In the genomic region with DNA sequence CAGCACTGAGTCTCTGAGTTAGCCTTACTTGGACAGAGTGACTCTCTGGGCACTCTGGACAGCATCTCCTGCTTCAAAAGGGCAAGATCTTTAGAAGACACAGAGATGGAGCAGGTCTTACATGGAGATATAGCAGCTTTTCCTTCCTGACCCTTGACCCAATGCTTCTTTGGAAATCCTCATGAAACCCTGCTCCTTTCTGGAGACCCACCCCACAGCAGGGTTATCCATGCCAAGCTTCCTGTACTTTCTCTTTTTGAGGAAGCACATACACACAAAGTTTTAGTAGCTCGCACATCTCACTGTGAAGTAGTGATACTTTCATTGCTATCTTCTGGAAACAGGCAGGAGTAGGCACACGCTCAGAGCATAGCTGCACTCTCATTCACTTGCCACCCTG, we compare ENCODE assay signal across 22 mouse cellular contexts. TPM values are rescaled to one million over a fixed set of nuclear protein-coding genes. Genes with fewer than 3 reads are reported as not detected.
DNase-seq lines count a peak whose midpoint lies in the region.
"Had no signal": no experiment of that assay in that cellular context is flagged by ENCODE, and none has a peak within 500 bp of the region (broad histone marks: within the 10 kb centered on the region; RNA-seq: fewer than 3 reads in every experiment).

No protein-coding gene starts in this region.

- peaks cover 10% of the 10 kb centered on the region for H3K4me1 ChIP-seq in heart, embryonic 10.5 days
- H3K4me1 ChIP-seq: embryonic facial prominence, embryonic 10.5 days; embryonic facial prominence, embryonic 12.5 days; forebrain, embryonic 13.5 days; forebrain, embryonic 15.5 days had no signal

- H3K4me3 ChIP-seq in heart, embryonic 10.5 days = no peak overlapping the region
- H3K4me3 ChIP-seq: embryonic facial prominence, embryonic 10.5 days; embryonic facial prominence, embryonic 12.5 days; forebrain, embryonic 13.5 days; forebrain, embryonic 15.5 days had no signal

- peak; percentile 14 to 46 for DNase-seq in adrenal gland, postnatal 36 days
- no peak for DNase-seq in adrenal gland, postnatal 14 days
- DNase-seq in heart, embryonic 10.5 days (ENCODE audit: low spot score) = peak; percentile 54
- DNase-seq in heart, postnatal 10 days = no peak
- DNase-seq in NIH3T3 (ENCODE audit: low read depth) = peak; percentile 47
- no peak for DNase-seq in neural tube, embryonic 10.5 days (ENCODE audit: extremely low spot score, low spot score)
- DNase-seq: adrenal gland, adult 8-10 months; adrenal gland, postnatal 25 days; cerebellum, adult 11-12 months; cerebellum, adult 2 months; cerebellum, adult 9-10 months; cerebellum, postnatal 10 days; cerebellum, postnatal 25 days; forebrain, postnatal 0 days had no signal

- no peaks in the 10 kb centered on the region for H3K9me3 ChIP-seq in heart, embryonic 10.5 days
- H3K9me3 ChIP-seq: embryonic facial prominence, embryonic 10.5 days; embryonic facial prominence, embryonic 12.5 days; forebrain, embryonic 13.5 days; forebrain, embryonic 15.5 days had no signal

- peaks cover 27% of the 10 kb centered on the region; the same call in 1 of the 2 replicates for H3K36me3 ChIP-seq in heart, embryonic 10.5 days

- H3K27me3 ChIP-seq in heart, embryonic 10.5 days (ENCODE audit: insufficient read depth, poor library complexity, severe bottlenecking) = no peaks in the 10 kb centered on the region
- H3K27me3 ChIP-seq: embryonic facial prominence, embryonic 12.5 days; forebrain, embryonic 13.5 days; forebrain, embryonic 15.5 days; Patski had no signal

- no peak overlapping the region for H3K27ac ChIP-seq in heart, embryonic 10.5 days
- H3K27ac ChIP-seq: embryonic facial prominence, embryonic 10.5 days; embryonic facial prominence, embryonic 12.5 days; forebrain, embryonic 13.5 days; forebrain, embryonic 15.5 days had no signal

- intact Hi-C loops in heart, postnatal 10 days (cut with DNase I) = no loop called here

- WGBS in heart, embryonic 10.5 days = 78% methylated on average over 2 of the region's 2 CpGs

RNA-seq across cellular contexts. Expression of gene Gfra4, which starts 17.7 kb away (rescaled TPM):
- total RNA-seq in adrenal gland, postnatal 36 days (2021) = 1 to 10 TPM; 4.1 to 4.6 TPM
- total RNA-seq in adrenal gland, postnatal 14 days (2021) = 9.2 and 12.9 TPM in 2 replicates
- polyA plus RNA-seq in heart, embryonic 10.5 days (2016; fragmentation: Nextera tagmentation; extraction: Ambion mirVana) = 3.3 and 4.9 TPM in 2 replicates
- total RNA-seq in heart, postnatal 10 days (2021) = 1 to 10 TPM; 3.8 to 6.8 TPM
- total RNA-seq: MEL had no signal
- polyA plus RNA-seq: activated CD4-positive, CD25-positive, alpha-beta regulatory T cell, adult 4 months had no signal

RNA-seq across cellular contexts. Expression of gene Adam33, which starts 38.4 kb away (rescaled TPM):
- 1 to 10 TPM; 2.4 to 3.8 TPM for total RNA-seq in adrenal gland, postnatal 36 days (2021)
- total RNA-seq in adrenal gland, postnatal 14 days (2021) = 4.4 and 4.5 TPM in 2 replicates
- 4.2 and 6.5 TPM in 2 replicates for polyA plus RNA-seq in heart, embryonic 10.5 days (2016; fragmentation: Nextera tagmentation; extraction: Ambion mirVana)
- total RNA-seq in heart, postnatal 10 days (2021) = 1 to 10 TPM in 1 of 2 experiments, under 1 TPM in 1; 0.92 to 1.8 TPM
- polyA plus RNA-seq: activated CD4-positive, CD25-positive, alpha-beta regulatory T cell, adult 4 months; C2C12 had no signal

Comparison
In these comparisons a context has a peak if more than half of its experiments do, and no peak if none do; other contexts are left out.
1. DNase-seq: peak in adrenal gland, postnatal 36 days (2 of 2), heart, embryonic 10.5 days (single experiment) and NIH3T3 (single experiment); none in adrenal gland, postnatal 14 days (single experiment), heart, postnatal 10 days (0 of 2) and neural tube, embryonic 10.5 days (single experiment).